Mouse (Mus musculus) cortical plate, adult 2 months (tissue): ENCODE data around the gene Tbx5.

Experiments used
- CTCF ChIP-seq: fragments of 200-500 bp; IDR thresholded peaks from 2 replicates; pipeline ENCODE4 v1.5.1; 2011; ENCODE audit warnings: mild to moderate bottlenecking, control low read depth, low read length; ENCODE audit not compliant: insufficient read depth; ENCODE audit errors: extremely low read depth
- POLR2A ChIP-seq: fragments of 200-500 bp; IDR thresholded peaks from 2 replicates; pipeline ENCODE4 v1.6.1; 2011; ENCODE audit warnings: mild to moderate bottlenecking, low read length, control low read depth; ENCODE audit not compliant: insufficient read depth; ENCODE audit errors: extremely low read depth

GRCm38 (mm10) chr5:119832479-119832796, at the start of gene Tbx5:
- TF ChIP-seq POLR2A = no peak
- TF ChIP-seq CTCF = no peak
